In genomic region chr6:86402681-86403607, GRCm38 (mm10) we compare ENCODE assay signal across 8 mouse cellular contexts. TPM values are rescaled to one million over a fixed set of nuclear protein-coding genes. Genes with fewer than 3 reads are reported as not detected.
DNase-seq lines count a peak whose midpoint lies in the region; ATAC-seq and TF ChIP-seq lines count a peak whose summit lies in the region.

No protein-coding gene starts in this region.

- intact Hi-C loops in left cerebral cortex, postnatal 4 days (cut with DNase I) = no loop called here

- no peak for TF ChIP-seq CTCF in bone marrow, adult 2 months (IDR thresholded peaks at IDR 0.05; ENCODE audit: control insufficient read depth, insufficient read depth, low read length)

- H3K27me3 ChIP-seq in kidney, embryonic 15.5 days = no peaks in the 10 kb centered on the region
- no peaks in the 10 kb centered on the region; the same call in 1 of the 2 replicates for H3K27me3 ChIP-seq in hindbrain, embryonic 13.5 days
- peaks cover 7% of the 10 kb centered on the region for H3K27me3 ChIP-seq in midbrain, embryonic 13.5 days

- H3K36me3 ChIP-seq in kidney, embryonic 15.5 days = peaks cover 8% of the 10 kb centered on the region
- H3K36me3 ChIP-seq in hindbrain, embryonic 13.5 days = peaks cover 3% of the 10 kb centered on the region; the same call in 1 of the 2 replicates
- H3K36me3 ChIP-seq in midbrain, embryonic 13.5 days = peaks cover 2% of the 10 kb centered on the region; the same call in 1 of the 2 replicates

- H3K27ac ChIP-seq in kidney, embryonic 15.5 days = peak overlapping the region; percentile 41; the same call in 1 of the 2 replicates
- no peak overlapping the region for H3K27ac ChIP-seq in bone marrow, adult 2 months (ENCODE audit: control insufficient read depth, insufficient read depth, low read depth, low read length, poor library complexity)
- no peak overlapping the region for H3K27ac ChIP-seq in hindbrain, embryonic 13.5 days
- no peak overlapping the region for H3K27ac ChIP-seq in midbrain, embryonic 13.5 days

- H3K9me3 ChIP-seq in kidney, embryonic 15.5 days (replicated peaks) = no peaks in the 10 kb centered on the region
- H3K9me3 ChIP-seq in hindbrain, embryonic 13.5 days = no peaks in the 10 kb centered on the region
- no peaks in the 10 kb centered on the region for H3K9me3 ChIP-seq in midbrain, embryonic 13.5 days

- H3K4me1 ChIP-seq in kidney, embryonic 15.5 days = peaks cover 21% of the 10 kb centered on the region
- H3K4me1 ChIP-seq in bone marrow, adult 2 months (ENCODE audit: control insufficient read depth, insufficient read depth, low read length) = no peaks in the 10 kb centered on the region
- peaks cover 28% of the 10 kb centered on the region for H3K4me1 ChIP-seq in hindbrain, embryonic 13.5 days (replicated peaks)
- peaks cover 20% of the 10 kb centered on the region for H3K4me1 ChIP-seq in midbrain, embryonic 13.5 days (replicated peaks)

- ATAC-seq in kidney, embryonic 15.5 days (replicated peaks; ENCODE audit: low FRiP score) = no peak
- no peak for ATAC-seq in hindbrain, embryonic 13.5 days (ENCODE audit: low FRiP score)
- no peak for ATAC-seq in midbrain, embryonic 13.5 days
- ATAC-seq in granulocyte monocyte progenitor cell, adult 5-6 weeks (replicated peaks; ENCODE audit: poor library complexity, severe bottlenecking) = no peak

- 39% methylated on average over 12 of the region's 12 CpGs for WGBS in kidney, embryonic 15.5 days
- 46% methylated on average over 12 of the region's 12 CpGs for WGBS in bone marrow, adult 2 months
- 40% methylated on average over 12 of the region's 12 CpGs for WGBS in hindbrain, embryonic 13.5 days
- WGBS in midbrain, embryonic 13.5 days = 32% methylated on average over 12 of the region's 12 CpGs

- peak overlapping the region; percentile 96 for H3K9ac ChIP-seq in kidney, embryonic 15.5 days
- H3K9ac ChIP-seq in hindbrain, embryonic 13.5 days = no peak overlapping the region
- no peak overlapping the region; the same call in 1 of the 2 replicates for H3K9ac ChIP-seq in midbrain, embryonic 13.5 days (replicated peaks)

- TF ChIP-seq POLR2A in bone marrow, adult 2 months (IDR thresholded peaks at IDR 0.05; ENCODE audit: borderline replicate concordance, control insufficient read depth, low read depth, low read length) = no peak

- H3K4me3 ChIP-seq in kidney, embryonic 15.5 days (replicated peaks) = peak overlapping the region; percentile 83
- peak overlapping the region; percentile 96 for H3K4me3 ChIP-seq in bone marrow, adult 2 months (replicated peaks; ENCODE audit: control insufficient read depth, low read depth, low read length)
- H3K4me3 ChIP-seq in hindbrain, embryonic 13.5 days = peak overlapping the region; percentile 83
- peak overlapping the region; percentile 87 for H3K4me3 ChIP-seq in midbrain, embryonic 13.5 days (replicated peaks)

- DNase-seq in kidney, adult 9 months = no peak
- no peak for DNase-seq in cerebellum, postnatal 10 days
- DNase-seq in left cerebral cortex, postnatal 4 days = no peak

- peak overlapping the region; percentile 62 for H3K4me2 ChIP-seq in kidney, embryonic 15.5 days
- H3K4me2 ChIP-seq in hindbrain, embryonic 13.5 days = peak overlapping the region; percentile 81
- H3K4me2 ChIP-seq in midbrain, embryonic 13.5 days (replicated peaks) = peak overlapping the region; percentile 51

RNA-seq across cellular contexts. Expression of gene Tia1, which starts 1.1 kb away (rescaled TPM):
- polyA plus RNA-seq in kidney, embryonic 15.5 days (2015; fragmentation: Nextera tagmentation; extraction: Ambion mirVana) = 218 and 219 TPM in 2 replicates
- 15.3 and 28.8 TPM in 2 replicates for polyA plus RNA-seq in bone marrow, adult 2 months (2011; ENCODE audit: insufficient read depth, insufficient read length, low replicate concordance, missing spikeins)
- 359 and 370 TPM in 2 replicates for polyA plus RNA-seq in hindbrain, embryonic 13.5 days (2015; fragmentation: Nextera tagmentation; extraction: Ambion mirVana)
- 401 and 405 TPM in 2 replicates for polyA plus RNA-seq in midbrain, embryonic 13.5 days (2015; fragmentation: Nextera tagmentation; extraction: Ambion mirVana)
- 100 to 1,000 TPM; 192 TPM for total RNA-seq in left cerebral cortex, postnatal 4 days (2021)
- total RNA-seq in granulocyte monocyte progenitor cell, adult 5-6 weeks (2014; fragmentation: Nextera tagmentation) = 89.9 and 109 TPM in 2 replicates
- total RNA-seq in granulocyte monocyte progenitor cell, adult 5-6 weeks (2017) = 77.5 and 97.1 TPM in 2 replicates

RNA-seq across cellular contexts. Expression of gene Pcyox1, which starts 6.0 kb away (rescaled TPM):
- 97.6 and 99.1 TPM in 2 replicates for polyA plus RNA-seq in kidney, embryonic 15.5 days (2015; fragmentation: Nextera tagmentation; extraction: Ambion mirVana)
- polyA plus RNA-seq in bone marrow, adult 2 months (2011; ENCODE audit: insufficient read depth, insufficient read length, low replicate concordance, missing spikeins) = 15.1 and 22.8 TPM in 2 replicates
- polyA plus RNA-seq in hindbrain, embryonic 13.5 days (2015; fragmentation: Nextera tagmentation; extraction: Ambion mirVana) = 110 and 114 TPM in 2 replicates
- polyA plus RNA-seq in midbrain, embryonic 13.5 days (2015; fragmentation: Nextera tagmentation; extraction: Ambion mirVana) = 114 and 122 TPM in 2 replicates
- total RNA-seq in left cerebral cortex, postnatal 4 days (2021) = 100 to 1,000 TPM; 105 to 113 TPM
- total RNA-seq in granulocyte monocyte progenitor cell, adult 5-6 weeks (2014; fragmentation: Nextera tagmentation) = 31.1 and 35.7 TPM in 2 replicates
- total RNA-seq in granulocyte monocyte progenitor cell, adult 5-6 weeks (2017) = 64.2 and 87.9 TPM in 2 replicates

RNA-seq across cellular contexts. Expression of gene Gm44790, which starts 23.5 kb away (rescaled TPM):
- 0.43 and 0.51 TPM in 2 replicates for polyA plus RNA-seq in kidney, embryonic 15.5 days (2015; fragmentation: Nextera tagmentation; extraction: Ambion mirVana)
- polyA plus RNA-seq in bone marrow, adult 2 months (2011; ENCODE audit: insufficient read depth, insufficient read length, low replicate concordance, missing spikeins) = not detected in 2 replicates
- 0.52 TPM in 1 of 2 replicates, not detected in the other for polyA plus RNA-seq in hindbrain, embryonic 13.5 days (2015; fragmentation: Nextera tagmentation; extraction: Ambion mirVana)
- not detected in 2 replicates for polyA plus RNA-seq in midbrain, embryonic 13.5 days (2015; fragmentation: Nextera tagmentation; extraction: Ambion mirVana)
- total RNA-seq in left cerebral cortex, postnatal 4 days (2021) = not detected
- total RNA-seq in granulocyte monocyte progenitor cell, adult 5-6 weeks (2014; fragmentation: Nextera tagmentation) = not detected in 2 replicates
- total RNA-seq in granulocyte monocyte progenitor cell, adult 5-6 weeks (2017) = not detected in 2 replicates

RNA-seq across cellular contexts. Expression of gene Snrpg, which starts 31.8 kb away (rescaled TPM):
- 665 and 702 TPM in 2 replicates for polyA plus RNA-seq in kidney, embryonic 15.5 days (2015; fragmentation: Nextera tagmentation; extraction: Ambion mirVana)
- 224 and 244 TPM in 2 replicates for polyA plus RNA-seq in bone marrow, adult 2 months (2011; ENCODE audit: insufficient read depth, insufficient read length, low replicate concordance, missing spikeins)
- polyA plus RNA-seq in hindbrain, embryonic 13.5 days (2015; fragmentation: Nextera tagmentation; extraction: Ambion mirVana) = 479 and 486 TPM in 2 replicates
- 599 and 627 TPM in 2 replicates for polyA plus RNA-seq in midbrain, embryonic 13.5 days (2015; fragmentation: Nextera tagmentation; extraction: Ambion mirVana)
- 100 to 1,000 TPM; 120 to 152 TPM for total RNA-seq in left cerebral cortex, postnatal 4 days (2021)
- 687 and 692 TPM in 2 replicates for total RNA-seq in granulocyte monocyte progenitor cell, adult 5-6 weeks (2014; fragmentation: Nextera tagmentation)
- 44.9 and 50.5 TPM in 2 replicates for total RNA-seq in granulocyte monocyte progenitor cell, adult 5-6 weeks (2017)

RNA-seq across cellular contexts. Expression of gene C87436, which starts 35.2 kb away (rescaled TPM):
- polyA plus RNA-seq in kidney, embryonic 15.5 days (2015; fragmentation: Nextera tagmentation; extraction: Ambion mirVana) = 24.4 and 25.5 TPM in 2 replicates
- 7.9 and 13.3 TPM in 2 replicates for polyA plus RNA-seq in bone marrow, adult 2 months (2011; ENCODE audit: insufficient read depth, insufficient read length, low replicate concordance, missing spikeins)
- 25.7 and 28.0 TPM in 2 replicates for polyA plus RNA-seq in hindbrain, embryonic 13.5 days (2015; fragmentation: Nextera tagmentation; extraction: Ambion mirVana)
- 27.7 and 28.8 TPM in 2 replicates for polyA plus RNA-seq in midbrain, embryonic 13.5 days (2015; fragmentation: Nextera tagmentation; extraction: Ambion mirVana)
- 10 to 100 TPM; 16.2 to 17.6 TPM for total RNA-seq in left cerebral cortex, postnatal 4 days (2021)
- total RNA-seq in granulocyte monocyte progenitor cell, adult 5-6 weeks (2014; fragmentation: Nextera tagmentation) = 20.8 and 33.5 TPM in 2 replicates
- 20.3 and 26.7 TPM in 2 replicates for total RNA-seq in granulocyte monocyte progenitor cell, adult 5-6 weeks (2017)
